Mouse (Mus musculus): ENCODE data around the gene Odf3b. TPM values are rescaled to one million over a fixed set of nuclear protein-coding genes. Genes with fewer than 3 reads are reported as not detected.

Odf3b gene
- polyA plus RNA-seq, 1 experiment from 2014 or later, result 0.29 TPM

DNA sequence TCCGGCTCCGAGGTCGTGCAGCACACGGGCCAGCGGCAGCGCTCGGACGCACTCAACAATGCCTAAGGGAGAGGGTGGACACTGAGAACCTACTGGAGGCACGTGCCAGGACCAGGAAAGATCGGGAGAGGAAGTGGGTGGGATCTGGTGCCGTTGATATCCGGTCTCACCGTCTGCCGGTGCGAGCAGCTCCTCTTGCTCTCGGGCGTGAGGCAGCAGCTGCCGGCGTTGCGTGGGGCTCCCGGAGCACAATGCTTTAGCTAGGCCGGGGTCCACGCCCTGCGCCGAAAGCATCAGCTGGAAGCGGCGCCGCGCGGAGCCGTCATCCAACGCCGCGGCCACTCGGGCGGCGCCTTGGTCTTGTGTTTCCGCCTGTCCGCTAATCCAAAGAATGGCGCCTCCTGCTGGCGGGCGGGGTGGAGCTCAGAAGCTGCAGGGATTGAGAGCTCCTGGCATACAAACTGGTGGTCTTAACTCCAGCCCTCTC, 5.3 kb downstream of the Odf3b start, which contains the start of gene Sco2:
Gene Sco2, minus strand, starts transcription at position 85 of the 487 bp plus-strand sequence.
- Histone ChIP-seq H3K4me1 (peaks cover 34% of the 10 kb centered on the region), H3K36me3 (peaks cover 40% of the 10 kb centered on the region), H3K27ac (peak within 1 kb of the TSS; percentile 87), H3K27me3 (peaks cover 36% of the 10 kb centered on the region), H3K9ac (peak within 1 kb of the TSS; percentile 84), H3K4me3 (peak within 1 kb of the TSS; percentile 66), H3K4me2 (replicated peaks) (peak within 1 kb of the TSS; percentile 85), H3K9me3 (no peaks in the 10 kb centered on the region)
- WGBS, result under 1% methylated on average over 42 of the region's 42 CpGs
- ATAC-seq (ENCODE audit: low FRiP score, low read depth), result peak; percentile 84

DNA sequence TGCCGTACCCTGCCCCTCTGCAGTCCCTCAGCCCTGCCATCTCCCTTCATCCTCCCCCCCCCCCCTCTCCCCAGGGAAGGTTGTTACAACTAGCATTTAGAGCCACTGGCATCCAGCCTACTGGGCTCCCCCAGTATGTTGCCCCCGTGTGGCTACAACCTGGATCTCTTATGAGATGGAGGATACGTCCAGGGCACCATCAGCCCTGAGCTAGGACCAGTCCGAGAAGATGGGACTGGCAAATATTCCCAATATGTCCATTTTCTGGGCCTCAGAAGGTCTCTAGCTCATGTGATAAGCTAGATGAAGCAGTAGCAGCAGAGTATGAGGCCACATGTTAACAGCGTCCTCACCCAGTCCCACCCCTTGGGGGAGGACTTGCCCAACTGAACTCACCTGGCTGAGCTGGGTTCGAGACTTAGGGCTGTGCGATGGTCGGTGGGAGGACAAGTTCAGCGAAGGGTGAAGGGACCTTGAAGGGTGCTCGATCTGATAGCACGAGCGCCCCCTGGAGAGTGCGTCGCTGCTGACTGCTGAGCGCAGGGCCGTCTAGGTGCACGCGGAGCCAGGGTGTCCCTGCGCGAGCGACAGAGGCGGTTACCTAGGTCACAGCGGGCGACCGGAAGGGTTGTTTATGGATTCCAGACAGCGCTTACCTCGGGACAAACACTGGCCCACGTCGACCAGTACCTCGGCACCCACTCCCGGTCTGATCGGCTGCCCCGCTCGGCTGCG, 5.9 kb downstream of the Odf3b start:
- H3K27me3 ChIP-seq, result peaks cover 30% of the 10 kb centered on the region
- H3K9me3 ChIP-seq, result no peaks in the 10 kb centered on the region
- WGBS, result 2% methylated on average over 35 of the region's 35 CpGs
- peak overlapping the region; percentile 66 for H3K4me3 ChIP-seq
- peak overlapping the region; percentile 84 for H3K9ac ChIP-seq
- H3K4me2 ChIP-seq (replicated peaks), result peak overlapping the region; percentile 85
- H3K36me3 ChIP-seq, result peaks cover 46% of the 10 kb centered on the region
- peaks cover 28% of the 10 kb centered on the region for H3K4me1 ChIP-seq
- peak overlapping the region; percentile 87 for H3K27ac ChIP-seq
- peak; percentile 77 for ATAC-seq (ENCODE audit: low FRiP score, low read depth)

DNA sequence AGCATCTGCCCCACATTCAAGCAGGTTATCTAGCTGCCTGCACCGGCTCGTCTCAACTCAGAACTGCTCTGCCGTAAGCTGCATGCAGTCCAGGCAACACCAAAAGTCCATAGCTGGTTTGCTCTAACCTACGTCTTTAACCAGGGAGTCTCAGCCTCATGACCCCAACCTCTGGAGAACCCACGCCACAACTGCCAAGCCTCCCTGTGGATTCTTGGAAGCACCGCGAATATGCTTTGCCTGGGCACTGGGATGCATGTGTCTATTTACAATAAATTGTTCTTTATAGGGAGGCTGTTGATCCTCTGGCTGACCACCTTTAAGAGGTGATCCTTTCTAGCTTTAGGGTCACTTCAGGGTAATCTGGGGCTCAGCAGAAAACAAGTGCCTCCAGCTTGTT, 6.5 kb downstream of the Odf3b start:
- Histone ChIP-seq H3K4me1 (peaks cover 24% of the 10 kb centered on the region), H3K27me3 (peaks cover 24% of the 10 kb centered on the region), H3K36me3 (peaks cover 53% of the 10 kb centered on the region), H3K4me3 (peak overlapping the region; percentile 66; the same call in 1 of the 2 replicates), H3K9ac (peak overlapping the region; percentile 35; the same call in 1 of the 2 replicates), H3K27ac (no peak overlapping the region), H3K9me3 (no peaks in the 10 kb centered on the region), H3K4me2 (replicated peaks) (peak overlapping the region; percentile 85)
- ATAC-seq (ENCODE audit: low FRiP score, low read depth), result no peak
- WGBS, result 84% methylated on average over 7 of the region's 7 CpGs

DNA sequence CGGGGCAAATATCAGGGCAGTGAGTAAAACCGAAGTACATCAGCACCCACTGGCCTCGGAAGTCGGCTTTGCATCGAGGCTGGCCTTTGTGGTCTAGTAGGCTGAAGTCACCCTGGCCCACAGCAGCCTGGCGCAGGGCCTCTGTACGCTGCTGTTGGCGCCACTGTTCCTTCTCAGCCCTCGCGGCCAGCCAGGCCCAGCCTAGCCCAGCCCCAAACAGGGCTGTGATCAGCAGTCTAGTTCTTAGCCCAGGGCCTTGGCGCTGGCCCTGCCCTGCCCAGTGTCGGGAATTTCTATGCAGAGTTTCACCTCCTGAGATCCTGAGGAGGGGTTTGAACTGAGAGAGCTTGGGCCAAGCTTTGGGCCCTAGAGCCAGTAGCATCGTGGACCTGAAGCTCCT, 7.0 kb downstream of the Odf3b start:
- H3K27me3 ChIP-seq, result peaks cover 19% of the 10 kb centered on the region
- peaks cover 57% of the 10 kb centered on the region for H3K36me3 ChIP-seq
- H3K4me2 ChIP-seq (replicated peaks), result no peak overlapping the region; the same call in 1 of the 2 replicates

DNA sequence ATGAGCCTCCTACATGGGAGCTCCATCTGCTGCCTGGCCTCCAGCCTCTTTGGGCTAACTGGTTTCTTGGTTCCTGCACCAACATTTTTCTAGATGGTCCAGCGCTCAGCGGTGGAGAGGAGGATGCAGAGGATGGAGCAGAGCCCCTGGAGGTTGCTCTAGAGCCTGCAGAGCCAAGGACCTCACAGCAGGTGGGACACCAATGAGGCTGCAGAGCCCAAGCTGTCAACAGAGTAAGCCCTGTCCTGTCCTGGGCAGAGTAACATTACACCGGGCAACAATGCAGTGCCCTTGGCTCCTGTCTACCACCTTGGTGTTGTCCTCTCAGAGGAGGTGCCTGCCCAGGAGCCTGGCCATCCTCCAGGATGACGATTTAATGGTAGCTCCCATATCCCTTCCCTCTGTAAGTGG, 13.9 kb downstream of the Odf3b start:
- Histone ChIP-seq H3K4me3 (no peak overlapping the region), H3K9ac (no peak overlapping the region), H3K9me3 (no peaks in the 10 kb centered on the region), H3K4me2 (replicated peaks) (no peak overlapping the region), H3K27ac (no peak overlapping the region), H3K36me3 (peaks cover 99% of the 10 kb centered on the region), H3K4me1 (no peaks in the 10 kb centered on the region), H3K27me3 (no peaks in the 10 kb centered on the region)
- 90% methylated on average over 4 of the region's 4 CpGs for WGBS
- ATAC-seq (ENCODE audit: low FRiP score, low read depth), result no peak

More for the DNA sequence above, 7.0 kb downstream of the Odf3b start:
- Histone ChIP-seq H3K9ac (peak overlapping the region; percentile 35; the same call in 1 of the 2 replicates), H3K4me1 (peaks cover 19% of the 10 kb centered on the region), H3K27ac (no peak overlapping the region), H3K4me3 (no peak overlapping the region), H3K9me3 (no peaks in the 10 kb centered on the region)
- ATAC-seq (ENCODE audit: low FRiP score, low read depth), result no peak
- WGBS, result 88% methylated on average over 13 of the region's 13 CpGs

DNA sequence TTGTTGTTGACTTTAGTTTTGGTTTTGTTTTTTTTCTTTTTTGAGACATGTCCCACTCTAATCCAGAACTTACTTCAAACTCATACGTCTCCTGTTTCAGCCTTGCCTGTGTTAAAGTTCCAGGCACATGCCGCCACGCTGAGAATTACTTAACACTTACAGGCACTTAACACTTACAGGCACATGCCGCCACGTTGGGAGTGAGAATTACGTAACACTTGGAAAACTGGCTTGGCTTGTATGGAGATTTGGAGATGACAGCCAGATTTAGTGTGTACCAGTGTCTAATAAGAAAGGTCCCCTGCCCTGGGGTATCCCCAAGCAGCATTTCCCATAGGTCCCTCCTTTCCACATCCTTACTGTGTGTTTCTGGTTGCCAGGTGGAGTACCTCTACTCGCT, 16.0 kb downstream of the Odf3b start:
- Histone ChIP-seq H3K4me1 (peaks cover 10% of the 10 kb centered on the region), H3K4me2 (replicated peaks) (no peak overlapping the region), H3K27me3 (no peaks in the 10 kb centered on the region), H3K9ac (no peak overlapping the region), H3K4me3 (no peak overlapping the region), H3K9me3 (no peaks in the 10 kb centered on the region), H3K27ac (no peak overlapping the region), H3K36me3 (peaks cover 84% of the 10 kb centered on the region)
- no peak for ATAC-seq (ENCODE audit: low FRiP score, low read depth)
- 91% methylated on average over 7 of the region's 7 CpGs for WGBS

DNA sequence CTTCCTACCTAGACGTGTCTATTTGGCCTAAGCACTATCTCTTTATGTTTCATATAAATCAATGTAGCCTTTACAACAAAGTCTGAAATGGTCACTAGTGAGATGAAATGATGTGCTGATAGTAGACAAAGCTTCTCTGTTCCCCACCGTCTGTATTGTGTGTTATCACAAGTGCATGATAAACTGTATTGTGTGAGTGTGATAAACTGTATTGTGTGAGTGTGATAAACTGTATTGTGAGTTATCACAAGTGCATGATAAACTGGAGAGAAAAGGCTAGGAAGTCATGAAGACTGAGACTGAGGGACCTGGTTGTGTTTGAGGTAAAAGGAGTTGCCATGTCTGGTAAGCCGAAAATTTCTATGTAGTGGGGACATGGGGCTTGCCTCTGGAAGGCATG, 20.3 kb downstream of the Odf3b start:
- peaks cover 45% of the 10 kb centered on the region for H3K36me3 ChIP-seq
- no peaks in the 10 kb centered on the region for H3K9me3 ChIP-seq
- no peaks in the 10 kb centered on the region for H3K27me3 ChIP-seq
- 0 out of 2 replicates have a peak overlapping the region, but pooled peaks have one; percentile 3 for H3K4me2 ChIP-seq (replicated peaks)
- peaks cover 35% of the 10 kb centered on the region for H3K4me1 ChIP-seq
- no peak overlapping the region for H3K4me3 ChIP-seq
- H3K9ac ChIP-seq, result no peak overlapping the region
- no peak overlapping the region for H3K27ac ChIP-seq
- WGBS, result 81% methylated on average over 3 of the region's 3 CpGs
- no peak for ATAC-seq (ENCODE audit: low FRiP score, low read depth)

DNA sequence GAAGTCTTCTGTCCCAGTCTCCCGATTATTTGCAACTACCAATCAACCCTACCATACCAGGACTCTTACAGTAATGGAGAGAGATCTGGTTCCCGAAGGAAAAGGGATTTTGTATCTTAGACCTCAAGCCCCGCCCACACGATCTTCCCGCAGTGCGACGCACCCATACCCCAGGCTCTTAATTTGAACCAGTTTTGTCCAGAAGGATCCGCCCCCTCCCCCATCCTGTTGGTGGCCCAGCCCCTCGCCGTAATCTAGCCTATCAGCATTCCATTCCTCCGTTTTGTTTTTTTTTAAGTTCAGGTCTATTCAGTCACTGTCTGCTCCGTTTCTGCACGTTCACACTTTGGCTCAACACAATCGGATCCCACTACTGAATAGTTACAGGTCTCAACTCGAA, 22.7 kb downstream of the Odf3b start:
- Histone ChIP-seq H3K4me1 (peaks cover 35% of the 10 kb centered on the region), H3K4me2 (replicated peaks) (peak overlapping the region; percentile 85), H3K36me3 (peaks cover 46% of the 10 kb centered on the region), H3K9me3 (no peaks in the 10 kb centered on the region), H3K4me3 (peak overlapping the region; percentile 85), H3K27ac (peak overlapping the region; percentile 91), H3K27me3 (no peaks in the 10 kb centered on the region), H3K9ac (peak overlapping the region; percentile 88)
- 1% methylated on average over 15 of the region's 15 CpGs for WGBS
- ATAC-seq (ENCODE audit: low FRiP score, low read depth), result peak; percentile 71

DNA sequence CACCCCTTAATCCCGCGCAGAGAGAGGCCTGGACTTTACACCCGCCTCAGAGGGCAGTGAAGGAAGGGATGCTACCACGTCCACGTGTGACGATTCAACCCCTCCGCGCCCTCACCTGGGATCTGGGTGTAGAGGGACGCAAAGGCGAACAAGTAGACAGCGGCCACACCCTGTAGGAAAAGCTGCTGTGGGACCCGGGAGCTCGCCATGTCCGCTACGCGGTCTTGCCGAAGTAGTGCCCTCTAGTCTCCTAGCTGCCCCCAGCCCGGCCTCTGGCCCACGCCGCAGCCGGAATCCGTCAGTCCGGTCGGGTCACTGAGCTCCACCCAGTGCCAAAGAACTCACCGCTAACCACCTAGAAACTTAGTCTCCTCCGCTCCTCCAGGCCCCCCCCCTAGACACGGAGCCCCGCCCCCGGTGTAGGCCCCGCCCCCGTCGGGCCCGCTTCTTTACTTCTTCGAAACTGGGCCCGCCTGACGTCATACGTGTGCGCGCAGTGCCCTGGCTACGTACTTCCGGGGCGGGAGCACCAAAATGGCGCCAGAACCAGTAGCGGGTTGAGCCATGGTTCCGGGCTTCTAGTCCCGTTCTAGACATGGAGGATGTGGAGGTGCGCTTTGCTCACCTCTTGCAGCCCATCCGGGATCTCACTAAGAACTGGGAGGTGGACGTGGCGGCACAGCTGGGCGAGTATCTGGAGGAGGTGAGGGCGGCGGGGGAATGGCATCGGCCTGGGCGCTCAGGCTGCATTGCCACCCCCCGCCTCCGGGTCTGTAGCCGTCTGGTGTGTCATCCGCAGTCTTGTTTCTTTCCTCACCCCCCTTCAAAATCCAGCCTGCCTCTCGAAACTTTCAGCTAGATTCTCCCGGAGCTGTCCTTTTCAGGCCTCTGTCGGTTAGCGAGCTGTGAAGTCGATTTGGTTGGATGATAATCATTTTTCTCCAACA, 23.6 kb downstream of the Odf3b start, which contains the start of the genes Lmf2 and Ncaph2:
Gene Lmf2, minus strand, starts transcription at position 419 of the 947 bp plus-strand sequence.
Gene Ncaph2, plus strand, starts transcription at position 479 of the 947 bp plus-strand sequence.
- Histone ChIP-seq H3K36me3 (peaks cover 46% of the 10 kb centered on the region), H3K27me3 (no peaks in the 10 kb centered on the region), H3K27ac (peak within 1 kb of the TSS; percentile 91), H3K9me3 (no peaks in the 10 kb centered on the region), H3K4me3 (peak within 1 kb of the TSS; percentile 85), H3K9ac (peak within 1 kb of the TSS; percentile 88), H3K4me1 (peaks cover 35% of the 10 kb centered on the region), H3K4me2 (replicated peaks) (peak within 1 kb of the TSS; percentile 85)
- under 1% methylated on average over 64 of the region's 64 CpGs for WGBS
- ATAC-seq (ENCODE audit: low FRiP score, low read depth), result peak; percentile 92

DNA sequence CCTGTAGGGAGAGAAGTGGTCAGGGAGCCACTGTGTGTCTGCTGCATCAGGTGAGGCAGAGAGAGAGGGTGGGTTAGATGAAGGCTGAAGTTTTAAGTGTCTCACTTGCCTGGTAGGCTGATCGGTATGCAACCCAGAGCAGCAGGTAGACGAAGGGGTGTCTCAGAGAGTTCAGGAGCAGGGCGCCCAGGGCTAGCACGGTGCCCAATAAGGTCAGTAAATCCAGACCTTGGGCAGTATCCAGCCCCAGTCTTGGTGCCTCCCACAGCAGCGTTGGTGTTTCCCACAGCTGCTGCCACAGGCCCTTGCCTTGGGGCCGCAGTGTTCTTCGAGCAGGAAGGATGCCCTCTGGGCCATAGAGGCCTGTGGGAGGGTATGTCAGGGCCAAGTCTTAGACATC, 24.6 kb downstream of the Odf3b start:
- peak overlapping the region; percentile 85 for H3K4me3 ChIP-seq
- no peak for ATAC-seq (ENCODE audit: low FRiP score, low read depth)
- peak overlapping the region; percentile 85 for H3K4me2 ChIP-seq (replicated peaks)
- peak overlapping the region; percentile 77 for H3K9ac ChIP-seq
- H3K4me1 ChIP-seq, result peaks cover 35% of the 10 kb centered on the region
- H3K9me3 ChIP-seq, result no peaks in the 10 kb centered on the region
- H3K27me3 ChIP-seq, result no peaks in the 10 kb centered on the region
- peaks cover 49% of the 10 kb centered on the region for H3K36me3 ChIP-seq
- 75% methylated on average over 7 of the region's 7 CpGs for WGBS
- no peak overlapping the region for H3K27ac ChIP-seq

DNA sequence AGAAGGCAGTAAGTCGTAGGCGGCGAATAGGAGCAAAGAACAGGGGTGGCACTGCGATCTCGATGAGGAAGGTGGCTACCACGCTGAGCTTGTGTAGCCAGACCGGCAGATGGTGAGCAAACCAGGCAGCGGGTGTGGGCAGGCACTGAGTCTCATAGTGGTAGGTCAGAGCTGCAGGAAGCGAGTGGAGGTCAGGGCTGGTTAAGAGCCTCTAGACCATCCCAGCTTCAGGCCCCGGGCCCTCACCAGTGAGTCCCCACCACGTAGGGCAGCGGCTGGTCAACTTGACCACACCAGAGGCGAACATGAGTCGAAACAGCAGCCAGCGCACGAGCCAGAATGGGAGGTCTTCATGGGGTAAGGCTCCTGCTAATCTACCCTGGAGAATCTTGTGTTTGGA, 25.2 kb downstream of the Odf3b start:
- peak overlapping the region; percentile 85 for H3K4me3 ChIP-seq
- H3K36me3 ChIP-seq, result peaks cover 49% of the 10 kb centered on the region
- 95% methylated on average over 16 of the region's 16 CpGs for WGBS

More for the DNA sequence above, 25.2 kb downstream of the Odf3b start:
- ATAC-seq (ENCODE audit: low FRiP score, low read depth), result no peak
- Histone ChIP-seq H3K9me3 (no peaks in the 10 kb centered on the region), H3K27me3 (no peaks in the 10 kb centered on the region), H3K9ac (peak overlapping the region; percentile 77), H3K27ac (no peak overlapping the region), H3K4me2 (replicated peaks) (peak overlapping the region; percentile 85), H3K4me1 (peaks cover 31% of the 10 kb centered on the region)

All from limb, embryonic 13.5 days (tissue).